Mouse (Mus musculus) bone marrow, adult 2 months (tissue): ENCODE results near the gene Aldh16a1. TPM values are rescaled to one million over a fixed set of nuclear protein-coding genes. Genes with fewer than 3 reads are reported as not detected.

Experiments used
- H3K27ac ChIP-seq: fragments of 200-500 bp; 2 replicates; pipeline ENCODE4 v1.5.1; 2012; ENCODE audit warnings: low read depth, mild to moderate bottlenecking, control low read depth, inconsistent platforms, low read length; ENCODE audit not compliant: control insufficient read depth, poor library complexity, insufficient read depth
- H3K4me1 ChIP-seq: fragments of 200-500 bp; 2 replicates; pipeline ENCODE4 v1.6.1; 2011; ENCODE audit warnings: low read length; ENCODE audit not compliant: control insufficient read depth, insufficient read depth
- H3K4me3 ChIP-seq: fragments of 200-500 bp; replicated peaks from 2 replicates; pipeline ENCODE3; 2011; ENCODE audit warnings: mild to moderate bottlenecking, low read depth, low read length, control low read depth; ENCODE audit not compliant: control insufficient read depth
- CTCF ChIP-seq: fragments of 200-500 bp; IDR thresholded peaks from 2 replicates; pipeline ENCODE4 v1.5.1; 2011; ENCODE audit warnings: low read length, control low read depth; ENCODE audit not compliant: control insufficient read depth, insufficient read depth
- POLR2A ChIP-seq: fragments of 200-500 bp; IDR thresholded peaks from 2 replicates; pipeline ENCODE4 v1.6.1; 2011; ENCODE audit warnings: low read depth, mild to moderate bottlenecking, control low read depth, low read length, borderline replicate concordance; ENCODE audit not compliant: control insufficient read depth
- WGBS: fragments of 180-500 bp; shearing (Covaris S2); methylation state at CpG from one replicate; pipeline ENCODE4 v1.1.7; 2018; 5-methylcytosine and 5-hydroxymethylcytosine counted together
- polyA plus RNA-seq: library from polyadenylated mRNA; stranded (reverse); fragments of >200 nt; gene quantifications from 2 replicates; pipeline ENCODE4 v1.2.4, GENCODE M21; 2011; ENCODE audit warnings: low replicate concordance; ENCODE audit not compliant: missing spikeins, insufficient read depth, insufficient read length

The Aldh16a1 gene
- polyA plus RNA-seq, 1 experiment, result 113 TPM

GRCm38 (mm10) chr7:45182606-45183005 lies 28.2 kb upstream of the Aldh16a1 start:
- 14% methylated on average over 11 of the region's 11 CpGs for WGBS

DNA sequence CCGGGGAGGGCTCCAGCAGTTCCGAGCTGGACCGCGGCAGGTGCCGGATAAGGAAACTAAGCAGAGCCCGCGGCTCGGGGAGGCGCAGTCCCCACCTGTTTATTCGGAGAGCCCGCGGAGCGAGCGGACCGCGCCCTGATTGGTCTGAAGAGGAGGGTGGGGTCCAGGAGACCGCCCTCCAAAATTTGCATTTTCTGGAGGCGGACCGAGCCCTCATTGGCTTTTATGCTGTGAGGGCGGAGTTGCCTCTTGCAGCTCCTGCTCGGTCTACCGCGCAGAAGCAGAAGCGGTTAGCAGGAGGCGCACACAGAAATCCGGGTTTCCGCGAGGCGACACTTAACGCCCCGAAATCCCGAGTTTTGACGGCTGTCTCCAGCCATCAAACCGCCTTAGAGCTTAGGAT lies 27.8 kb upstream of the Aldh16a1 start:
- peak overlapping the region; percentile 31 for H3K4me3 ChIP-seq
- no peak overlapping the region for H3K27ac ChIP-seq
- H3K4me1 ChIP-seq, result no peaks in the 10 kb centered on the region; the same call in 1 of the 2 replicates
- WGBS, result under 1% methylated on average over 34 of the region's 34 CpGs
- no peak for TF ChIP-seq CTCF
- peak; percentile 44; the same call in 1 of the 2 replicates for TF ChIP-seq POLR2A

More at GRCm38 (mm10) chr7:45182606-45183005, 28.2 kb upstream of the Aldh16a1 start:
- no peak for TF ChIP-seq CTCF
- no peak for TF ChIP-seq POLR2A
- H3K4me3 ChIP-seq, result peak overlapping the region; percentile 15
- no peak overlapping the region for H3K27ac ChIP-seq
- H3K4me1 ChIP-seq, result no peaks in the 10 kb centered on the region; the same call in 1 of the 2 replicates

- 8% methylated on average over 35 of the region's 35 CpGs for WGBS
- no peak overlapping the region; the same call in 1 of the 2 replicates for H3K27ac ChIP-seq
- H3K4me3 ChIP-seq, result no peak overlapping the region
- TF ChIP-seq CTCF, result no peak
- no peak for TF ChIP-seq POLR2A
- no peaks in the 10 kb centered on the region; the same call in 1 of the 2 replicates for H3K4me1 ChIP-seq
Measured at GRCm38 (mm10) chr7:45181540-45181939, 27.2 kb upstream of the Aldh16a1 start.

- H3K27ac ChIP-seq, result no peak within 1 kb of the TSS; the same call in 1 of the 2 replicates
- 31% methylated on average over 20 of the region's 20 CpGs for WGBS
- TF ChIP-seq CTCF (no peak), POLR2A (no peak)
- H3K4me3 ChIP-seq, result no peak within 1 kb of the TSS
- no peaks in the 10 kb centered on the region; the same call in 1 of the 2 replicates for H3K4me1 ChIP-seq
Measured at GRCm38 (mm10) chr7:45180896-45181477, 26.6 kb upstream of the Aldh16a1 start, which contains the start of gene Pth2. Gene Pth2, plus strand, starts transcription at chr7:45180995.

DNA sequence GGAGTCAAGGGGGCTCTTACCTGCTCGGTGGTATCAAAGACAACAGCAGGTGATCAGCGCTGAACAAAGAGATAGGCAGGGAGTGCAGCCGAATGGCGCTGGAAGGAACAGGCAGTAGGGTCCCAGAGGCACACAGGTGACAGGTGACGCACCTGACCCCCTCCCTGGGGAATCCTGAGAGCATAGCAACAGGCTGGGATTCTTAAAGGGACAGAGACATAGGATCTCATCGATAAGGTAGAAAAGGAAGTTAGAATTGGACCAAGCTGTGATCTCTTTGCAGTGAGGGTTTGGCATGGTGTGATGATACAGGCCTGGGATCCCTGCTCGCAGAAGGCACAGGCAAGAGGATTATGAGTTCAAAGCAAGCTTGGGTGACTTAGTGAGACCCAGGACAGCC lies 25.1 kb upstream of the Aldh16a1 start, which contains the start of gene Gfy:
TSS of gene Gfy (minus strand) at position 101 of the 400 bp plus-strand sequence.
- no peak within 1 kb of the TSS for H3K27ac ChIP-seq
- no peaks in the 10 kb centered on the region; the same call in 1 of the 2 replicates for H3K4me1 ChIP-seq
- no peak for TF ChIP-seq CTCF
- no peak for TF ChIP-seq POLR2A
- H3K4me3 ChIP-seq, result no peak within 1 kb of the TSS
- 37% methylated on average over 7 of the region's 7 CpGs for WGBS

GRCm38 (mm10) chr7:45178550-45178949 lies 24.2 kb upstream of the Aldh16a1 start:
- TF ChIP-seq POLR2A (no peak), CTCF (no peak)
- Histone ChIP-seq H3K4me3 (no peak overlapping the region), H3K27ac (no peak overlapping the region), H3K4me1 (no peaks in the 10 kb centered on the region; the same call in 1 of the 2 replicates)
- WGBS, result 23% methylated on average over 7 of the region's 7 CpGs

- H3K4me1 ChIP-seq, result no peaks in the 10 kb centered on the region; the same call in 1 of the 2 replicates
- WGBS, result 6% methylated on average over 31 of the region's 31 CpGs
- no peak overlapping the region for H3K27ac ChIP-seq
- TF ChIP-seq CTCF (no peak), POLR2A (no peak)
- no peak overlapping the region for H3K4me3 ChIP-seq
Measured at GRCm38 (mm10) chr7:45176356-45176755, 22.0 kb upstream of the Aldh16a1 start.

DNA sequence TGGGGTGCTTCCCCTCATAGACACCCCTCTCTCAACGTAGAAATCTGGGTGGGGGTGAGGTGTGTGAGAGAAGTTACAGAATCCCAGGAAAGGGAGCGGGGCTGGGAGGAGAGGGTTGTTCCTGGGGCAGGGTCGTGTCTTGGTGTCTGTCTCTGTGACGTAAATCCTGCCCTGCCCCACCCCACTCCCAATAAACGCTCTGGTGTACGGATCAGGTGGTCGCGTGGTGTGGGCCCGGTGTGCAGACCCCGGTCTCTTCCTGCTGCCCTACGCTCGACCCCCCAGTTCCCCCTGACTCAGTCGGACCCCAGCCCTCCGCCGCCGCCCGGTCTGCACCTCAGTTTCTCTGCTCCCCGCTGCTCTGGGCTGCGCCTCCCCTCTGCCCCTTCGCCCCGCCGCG lies 21.5 kb upstream of the Aldh16a1 start:
- Histone ChIP-seq H3K27ac (no peak overlapping the region), H3K4me3 (no peak overlapping the region), H3K4me1 (no peaks in the 10 kb centered on the region; the same call in 1 of the 2 replicates)
- 7% methylated on average over 23 of the region's 23 CpGs for WGBS
- TF ChIP-seq POLR2A (no peak), CTCF (no peak)
